Mouse (Mus musculus): Measurements from ENCODE around the gene Nanos3.

The Nanos3 gene

GRCm38 (mm10) chr8:84185117-84185516, at the start of gene Nanos3:
Nanos3 (minus strand) TSS chr8:84185217.
- DNase-seq = no peak

- no peak for DNase-seq
Observed at GRCm38 (mm10) chr8:84233055-84233454, 48.0 kb upstream of the Nanos3 start.

- no peak for DNase-seq
Observed at GRCm38 (mm10) chr8:84230735-84231134, 45.7 kb upstream of the Nanos3 start.

- no peak for DNase-seq
Observed at GRCm38 (mm10) chr8:84223322-84224029, 38.5 kb upstream of the Nanos3 start.

- no peak for DNase-seq
Observed at GRCm38 (mm10) chr8:84222566-84223165, 37.6 kb upstream of the Nanos3 start.

GRCm38 (mm10) chr8:84220105-84220504, 35.1 kb upstream of the Nanos3 start:
- DNase-seq = no peak

GRCm38 (mm10) chr8:84218143-84218542, 33.1 kb upstream of the Nanos3 start:
- no peak for DNase-seq

GRCm38 (mm10) chr8:84217206-84217605, 32.2 kb upstream of the Nanos3 start:
- no peak for DNase-seq

- DNase-seq = no peak
Observed at GRCm38 (mm10) chr8:84213277-84213676, 28.3 kb upstream of the Nanos3 start.

GRCm38 (mm10) chr8:84211881-84212563, 27.0 kb upstream of the Nanos3 start:
- no peak for DNase-seq

- DNase-seq = no peak
Observed at GRCm38 (mm10) chr8:84211202-84211601, 26.2 kb upstream of the Nanos3 start.

- DNase-seq = peak; percentile 78
Observed at GRCm38 (mm10) chr8:84210167-84210791, 25.3 kb upstream of the Nanos3 start.

- DNase-seq = no peak
Observed at GRCm38 (mm10) chr8:84208381-84209380, 23.7 kb upstream of the Nanos3 start.

GRCm38 (mm10) chr8:84207811-84208210, 22.8 kb upstream of the Nanos3 start:
- no peak for DNase-seq

GRCm38 (mm10) chr8:84206666-84207065, 21.6 kb upstream of the Nanos3 start:
- DNase-seq = no peak

GRCm38 (mm10) chr8:84205073-84205472, 20.1 kb upstream of the Nanos3 start:
- DNase-seq = no peak

GRCm38 (mm10) chr8:84203975-84204772, 19.2 kb upstream of the Nanos3 start:
- DNase-seq = no peak

GRCm38 (mm10) chr8:84202938-84203917, 18.2 kb upstream of the Nanos3 start:
- DNase-seq = no peak

- no peak for DNase-seq
Observed at GRCm38 (mm10) chr8:84202466-84202865, 17.4 kb upstream of the Nanos3 start.
